Mouse (Mus musculus): ENCODE measurements around the gene Nlgn2.

Gene Nlgn2

GRCm38 (mm10) chr11:69795983-69796435, 41.6 kb downstream of the Nlgn2 start:
- DNase-seq (ENCODE audit: low read depth, low spot score) = peak; percentile 42

DNA sequence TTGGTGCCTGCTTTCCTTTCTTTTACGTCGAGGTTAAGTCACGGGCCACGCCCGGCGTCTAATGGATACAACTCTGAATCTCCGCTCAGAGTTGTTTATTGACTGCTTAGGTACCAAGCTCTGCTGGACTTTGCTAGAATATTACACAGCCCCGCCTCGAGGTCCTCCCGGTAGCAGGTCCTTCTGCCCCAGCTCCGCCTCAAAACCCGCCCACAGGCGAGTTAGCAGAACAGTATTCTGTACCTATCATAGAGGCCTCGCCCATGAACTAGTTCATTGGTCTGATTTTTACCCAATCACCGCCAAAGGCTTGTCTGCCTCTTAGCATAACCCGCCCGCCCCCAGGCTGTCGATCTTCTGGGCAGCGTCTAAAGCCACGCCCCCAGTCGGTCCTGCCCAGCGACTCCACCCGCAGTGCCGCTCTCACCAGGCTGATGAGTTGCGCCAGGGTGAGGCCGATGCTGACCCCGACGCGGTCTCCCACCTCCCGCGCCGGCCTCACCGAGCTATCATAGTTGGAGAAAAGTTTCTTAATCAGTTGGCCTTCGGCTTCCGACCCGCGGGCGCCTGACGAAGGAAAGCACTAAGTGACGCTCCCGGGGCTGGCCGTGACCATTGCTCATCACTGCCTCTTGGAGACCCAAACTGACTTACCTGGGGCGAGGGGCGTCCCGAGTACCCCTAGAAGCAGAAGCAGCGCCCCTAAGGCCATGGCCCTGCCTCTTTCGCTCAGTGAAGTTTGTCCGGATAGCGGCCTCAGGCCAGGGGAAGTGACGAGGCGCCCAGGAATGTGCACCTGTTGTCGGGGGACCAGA, 42.2 kb downstream of the Nlgn2 start, which contains the start of gene Chrnb1:
Chrnb1 (minus strand) TSS at position 776 of the 815 bp plus-strand sequence.
- DNase-seq (ENCODE audit: low read depth, low spot score) = peak; percentile 95

DNA sequence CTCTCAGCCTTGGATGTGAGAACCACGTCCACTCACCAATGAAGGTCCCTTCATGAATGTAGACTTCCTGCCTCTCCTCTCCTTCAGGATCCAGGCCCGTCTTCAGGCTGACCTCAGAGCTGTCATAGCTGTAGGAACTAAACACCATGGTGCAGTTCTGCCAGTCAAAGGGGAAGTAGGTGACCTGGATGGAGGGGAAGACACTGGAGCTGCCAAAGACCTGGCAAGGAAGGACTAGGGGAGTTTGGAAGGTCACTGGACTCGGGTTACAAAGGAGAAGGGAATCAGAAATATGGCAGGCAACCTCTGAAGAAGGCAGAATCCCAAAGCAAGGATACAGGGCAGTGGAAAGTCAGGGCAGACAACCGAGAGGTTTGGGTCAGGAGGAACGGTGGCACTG, 44.2 kb downstream of the Nlgn2 start:
- no peak for DNase-seq (ENCODE audit: low read depth, low spot score)

GRCm38 (mm10) chr11:69791420-69791819, 46.2 kb downstream of the Nlgn2 start:
- no peak for DNase-seq (ENCODE audit: low read depth, low spot score)

- no peak for DNase-seq (ENCODE audit: low read depth, low spot score)
Observed at GRCm38 (mm10) chr11:69789431-69789830, 48.2 kb downstream of the Nlgn2 start.

GRCm38 (mm10) chr11:69787306-69787705, 50.3 kb downstream of the Nlgn2 start:
- DNase-seq (ENCODE audit: low read depth, low spot score) = no peak

- no peak for DNase-seq (ENCODE audit: low read depth, low spot score)
Observed at GRCm38 (mm10) chr11:69784793-69785272, 52.8 kb downstream of the Nlgn2 start.

GRCm38 (mm10) chr11:69781828-69782227, 55.8 kb downstream of the Nlgn2 start:
- no peak for DNase-seq (ENCODE audit: low read depth, low spot score)

DNA sequence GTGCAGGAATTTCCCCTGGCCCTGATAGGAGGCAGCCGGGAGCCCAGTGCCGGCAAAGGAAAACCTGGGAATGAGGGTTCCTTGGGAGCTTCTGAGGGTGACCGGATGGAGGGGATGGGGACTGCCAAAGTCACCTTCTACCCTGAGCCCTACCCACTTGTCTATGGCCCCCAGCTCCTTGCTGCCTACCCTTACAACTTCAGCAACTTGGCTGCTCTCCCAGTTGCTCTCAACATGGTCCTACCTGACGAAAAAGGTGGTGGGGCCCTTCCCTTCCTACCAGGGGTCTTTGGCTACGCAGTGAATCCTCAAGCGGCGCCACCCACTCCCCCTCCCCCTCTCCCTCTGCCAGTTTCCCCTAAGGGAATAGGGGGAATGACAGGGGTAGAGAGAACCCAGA, 58.6 kb downstream of the Nlgn2 start:
- DNase-seq (ENCODE audit: low read depth, low spot score) = no peak

DNA sequence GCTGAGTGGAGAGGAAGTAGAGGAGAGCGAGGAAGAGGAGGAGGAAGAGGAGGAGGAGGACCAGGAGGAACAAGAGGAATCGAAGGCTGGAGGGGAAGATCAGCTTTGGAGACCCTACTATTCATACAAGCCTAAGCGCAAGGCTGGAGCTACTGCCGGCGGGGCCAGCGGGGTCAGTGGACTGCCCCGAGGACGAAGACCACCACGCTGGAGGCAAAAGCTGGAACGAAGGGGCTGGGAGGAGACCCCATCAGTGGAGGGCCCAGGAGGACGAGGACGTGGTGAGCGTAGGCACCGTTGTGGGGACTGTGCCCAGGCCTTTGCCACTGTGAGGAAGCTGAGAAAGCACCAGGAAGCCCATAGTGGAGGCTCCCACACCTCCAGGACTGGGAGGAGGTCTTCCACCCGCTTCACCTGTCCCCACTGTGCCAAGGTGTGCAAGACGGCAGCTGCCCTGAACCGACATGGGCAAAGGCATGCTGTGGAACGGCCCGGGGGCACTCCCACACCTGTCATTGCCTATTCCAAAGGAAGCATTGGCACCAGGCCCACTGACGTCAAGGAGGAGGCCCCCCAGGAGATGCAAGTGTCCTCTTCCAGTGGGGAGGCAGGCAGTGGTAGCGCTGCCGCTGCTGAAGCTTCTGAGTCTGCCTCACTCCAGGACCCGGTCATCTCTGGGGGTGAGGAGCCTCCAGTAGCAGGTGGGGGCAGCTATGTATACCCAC, 59.2 kb downstream of the Nlgn2 start:
- no peak for DNase-seq (ENCODE audit: low read depth, low spot score)

DNA sequence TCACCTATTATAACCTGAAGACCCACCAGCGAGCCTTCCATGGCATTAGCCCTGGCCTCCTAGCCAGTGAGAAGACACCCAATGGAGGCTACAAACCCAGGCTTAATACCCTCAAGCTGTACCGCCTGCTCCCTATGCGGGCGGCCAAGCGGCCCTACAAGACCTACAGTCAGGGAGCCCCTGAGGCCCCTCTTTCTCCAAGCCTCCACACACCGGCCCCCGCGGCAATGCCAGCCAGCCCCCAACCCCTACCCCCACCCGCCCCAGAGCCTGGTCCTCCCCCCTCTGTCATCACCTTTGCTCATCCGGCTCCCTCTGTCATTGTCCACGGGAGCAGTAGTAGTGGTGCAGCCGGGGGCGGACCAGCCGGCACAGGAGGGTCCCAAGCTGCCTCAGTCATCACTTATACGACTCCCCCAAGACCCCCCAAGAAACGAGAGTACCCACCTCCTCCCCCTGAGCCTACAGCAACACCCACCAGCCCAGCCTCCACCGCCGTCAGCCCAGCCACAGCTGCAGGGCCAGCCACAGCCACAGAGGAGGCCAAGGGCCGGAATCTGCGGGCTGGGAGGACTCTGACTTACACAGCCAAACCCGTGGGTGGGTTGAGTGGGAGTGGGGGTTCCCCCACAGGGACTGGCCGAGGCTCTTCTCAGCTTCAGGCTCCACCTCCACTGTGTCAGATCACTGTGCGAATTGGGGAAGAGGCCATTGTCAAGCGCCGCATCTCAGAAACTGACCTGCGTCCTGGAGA, 59.9 kb downstream of the Nlgn2 start:
- no peak for DNase-seq (ENCODE audit: low read depth, low spot score)

DNA sequence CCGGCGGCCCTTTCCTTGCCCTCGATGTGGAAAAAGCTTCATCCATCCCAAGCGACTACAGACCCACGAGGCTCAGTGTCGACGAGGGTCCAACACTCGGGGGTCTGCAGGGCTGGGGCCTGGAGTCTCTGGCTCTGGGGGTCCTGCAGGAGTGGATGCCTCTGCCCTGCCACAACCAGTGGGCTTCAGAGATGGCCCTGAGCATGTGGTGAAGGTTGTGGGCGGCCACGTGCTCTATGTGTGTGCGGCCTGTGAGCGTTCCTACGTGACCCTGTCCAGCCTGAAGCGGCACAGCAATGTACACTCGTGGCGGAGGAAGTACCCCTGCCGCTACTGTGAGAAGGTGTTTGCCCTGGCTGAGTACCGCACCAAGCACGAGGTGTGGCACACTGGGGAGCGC, 61.1 kb downstream of the Nlgn2 start:
- no peak for DNase-seq (ENCODE audit: low read depth, low spot score)

DNA sequence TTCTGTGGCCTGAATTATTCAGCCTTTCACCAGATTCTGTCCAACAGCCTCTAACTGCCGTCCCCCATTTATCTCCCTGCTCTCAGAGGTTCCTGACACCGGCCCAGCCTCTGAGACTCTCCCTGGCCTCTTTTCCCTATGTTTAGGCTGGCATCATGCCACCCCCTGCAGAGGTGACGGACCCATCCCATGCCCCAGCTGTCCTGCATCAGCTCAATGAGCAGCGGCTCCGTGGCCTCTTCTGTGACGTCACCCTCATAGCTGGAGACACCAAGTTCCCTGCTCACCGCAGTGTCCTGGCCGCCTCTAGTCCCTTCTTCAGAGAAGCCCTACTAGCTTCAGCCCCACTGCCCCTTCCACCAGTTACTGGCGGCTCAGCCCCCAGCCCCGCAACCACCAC, 61.9 kb downstream of the Nlgn2 start:
- no peak for DNase-seq (ENCODE audit: low read depth, low spot score)

- DNase-seq (ENCODE audit: low read depth, low spot score) = no peak
Observed at GRCm38 (mm10) chr11:69774961-69775360, 62.6 kb downstream of the Nlgn2 start.
